Mouse (Mus musculus): Measurements from ENCODE around the gene Upk3bl.

DNA sequence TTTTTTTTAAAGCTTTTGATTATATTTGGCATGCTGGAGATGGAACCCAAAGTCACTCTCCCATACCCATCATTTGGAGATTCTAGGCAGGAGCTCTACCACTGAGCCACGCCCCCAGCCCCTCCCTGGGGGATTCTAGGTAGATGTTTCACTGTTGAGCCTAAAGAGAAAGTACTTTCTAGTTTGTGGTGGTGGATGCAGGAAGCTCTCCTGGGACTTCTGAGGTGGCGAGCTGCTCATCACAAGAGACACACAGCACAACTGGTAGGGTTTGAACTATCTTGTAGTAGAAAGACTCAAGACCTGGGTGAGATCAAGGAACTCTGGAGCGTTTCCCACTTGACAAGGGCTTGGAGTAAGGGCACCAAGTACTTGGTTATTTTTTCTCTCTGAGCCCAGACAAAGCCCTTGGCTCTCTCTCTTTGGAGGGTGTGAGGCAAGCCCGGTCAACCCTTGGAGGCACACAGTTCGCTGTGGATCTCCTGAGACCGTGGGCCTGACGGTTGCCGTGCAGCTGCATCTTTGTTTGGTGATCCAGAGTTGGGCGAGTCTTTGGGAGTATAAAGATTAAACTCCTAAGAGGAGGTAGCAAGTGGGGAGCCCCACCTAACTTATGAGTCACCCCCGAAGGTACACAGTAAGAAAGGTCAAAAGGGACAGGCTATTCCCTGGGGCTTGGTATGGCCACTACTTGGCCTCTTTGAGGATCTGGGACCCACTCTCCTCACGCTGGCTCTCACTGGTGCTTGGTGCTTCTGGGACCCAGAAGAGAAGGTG, at the start of gene Upk3bl:
- no peak for TF ChIP-seq CTCF (IDR thresholded peaks at IDR 0.05; ENCODE audit: borderline replicate concordance, insufficient read depth, low read length)
- TF ChIP-seq POLR2A (IDR thresholded peaks at IDR 0.05; ENCODE audit: low read depth, low read length), result no peak

Data from embryonic fibroblast, embryonic 13.5 days (primary cell).